ENCODE assay signal across 8 mouse cellular contexts in genomic region chr6:37211545-37212247, GRCm38 (mm10).
A peak's percentile ranks its signal among the peaks of the same experiment; 100 is the strongest.
DNase-seq lines count a peak whose midpoint lies in the region; ATAC-seq and TF ChIP-seq lines count a peak whose summit lies in the region.

No protein-coding gene starts in this region.

- peaks cover 11% of the 10 kb centered on the region; the same call in 1 of the 2 replicates for H3K4me1 ChIP-seq in kidney, embryonic 14.5 days (ENCODE audit: control insufficient read depth, insufficient read depth, low read length)
- peaks cover 38% of the 10 kb centered on the region for H3K4me1 ChIP-seq in hindbrain, embryonic 10.5 days (replicated peaks)
- peaks cover 46% of the 10 kb centered on the region for H3K4me1 ChIP-seq in midbrain, embryonic 16.5 days (ENCODE audit: control insufficient read depth, insufficient read depth, low read length)

- H3K36me3 ChIP-seq in kidney, embryonic 14.5 days (ENCODE audit: control insufficient read depth, insufficient read depth, low read length) = no peaks in the 10 kb centered on the region
- no peaks in the 10 kb centered on the region for H3K36me3 ChIP-seq in hindbrain, embryonic 10.5 days
- H3K36me3 ChIP-seq in midbrain, embryonic 16.5 days (ENCODE audit: control insufficient read depth, insufficient read depth, low read length) = no peaks in the 10 kb centered on the region

- DNase-seq in kidney, adult 9 months = no peak
- peak; percentile 67 for DNase-seq in brain, embryonic 14.5 days (ENCODE audit: low read depth)
- DNase-seq in hindbrain, embryonic 10.5 days (ENCODE audit: low spot score) = no peak
- DNase-seq in thymus, postnatal 36 days = no peak
- DNase-seq in spleen, postnatal 10 days (ENCODE audit: low spot score in 2 of 2) = no peak
- DNase-seq in cerebellum, adult 8-10 months = no peak

- no peak overlapping the region for H3K9ac ChIP-seq in kidney, embryonic 14.5 days (ENCODE audit: low read depth, low read length)
- 0 out of 2 replicates have a peak overlapping the region, but pooled peaks have one; percentile 38 for H3K9ac ChIP-seq in midbrain, embryonic 16.5 days (ENCODE audit: low read depth, low read length)

- no peaks in the 10 kb centered on the region for H3K9me3 ChIP-seq in kidney, embryonic 14.5 days (ENCODE audit: control insufficient read depth, low read length)
- no peaks in the 10 kb centered on the region for H3K9me3 ChIP-seq in hindbrain, embryonic 10.5 days
- no peaks in the 10 kb centered on the region for H3K9me3 ChIP-seq in midbrain, embryonic 16.5 days (replicated peaks; ENCODE audit: control insufficient read depth, low read length, poor library complexity, severe bottlenecking)

- peak; percentile 40; the same call in 1 of the 2 replicates for ATAC-seq in kidney, embryonic 14.5 days (ENCODE audit: low FRiP score, low TSS enrichment)
- no peak for ATAC-seq in midbrain, embryonic 16.5 days

- no peak for TF ChIP-seq POLR2A in brain, embryonic 14.5 days (IDR thresholded peaks at IDR 0.05; ENCODE audit: borderline replicate concordance, extremely low read depth, insufficient read depth, insufficient read length, poor library complexity, severe bottlenecking)

- H3K4me3 ChIP-seq in kidney, embryonic 14.5 days (ENCODE audit: low read length) = no peak overlapping the region
- no peak overlapping the region for H3K4me3 ChIP-seq in hindbrain, embryonic 10.5 days
- no peak overlapping the region for H3K4me3 ChIP-seq in midbrain, embryonic 16.5 days (ENCODE audit: low read depth, low read length)

- TF ChIP-seq CTCF in brain, embryonic 14.5 days (IDR thresholded peaks at IDR 0.05; ENCODE audit: borderline replicate concordance, extremely low read depth, insufficient read depth, insufficient read length) = no peak

- no peaks in the 10 kb centered on the region for H3K27me3 ChIP-seq in kidney, embryonic 14.5 days (ENCODE audit: control insufficient read depth, insufficient read depth, low read length)
- H3K27me3 ChIP-seq in hindbrain, embryonic 10.5 days (ENCODE audit: insufficient read depth, poor library complexity, severe bottlenecking) = no peaks in the 10 kb centered on the region
- no peaks in the 10 kb centered on the region for H3K27me3 ChIP-seq in midbrain, embryonic 16.5 days (ENCODE audit: control insufficient read depth, insufficient read depth, low read depth, low read length)

- H3K4me2 ChIP-seq in kidney, embryonic 14.5 days (replicated peaks; ENCODE audit: low read depth, low read length) = no peak overlapping the region
- H3K4me2 ChIP-seq in midbrain, embryonic 16.5 days (ENCODE audit: low read length) = no peak overlapping the region

- no peak overlapping the region for H3K27ac ChIP-seq in kidney, embryonic 14.5 days (ENCODE audit: low read depth, low read length)
- H3K27ac ChIP-seq in hindbrain, embryonic 10.5 days = peak overlapping the region; percentile 64; the same call in 1 of the 2 replicates
- peak overlapping the region; percentile 53 for H3K27ac ChIP-seq in midbrain, embryonic 16.5 days (ENCODE audit: low read length)

- 29% methylated on average over 9 of the region's 9 CpGs for WGBS in kidney, embryonic 14.5 days
- 35% methylated on average over 9 of the region's 9 CpGs for WGBS in hindbrain, embryonic 10.5 days
- WGBS in midbrain, embryonic 16.5 days = 17% methylated on average over 9 of the region's 9 CpGs
